Mouse (Mus musculus) Muller cell, postnatal 12 days (primary cell): ENCODE measurements at regions not wholly inside any gene's neighbourhood (a gene's known extent, or its start where the extent isn't known, plus 50 kb on each side); places are given as distances from the start of the nearest gene placed in this dataset.

ENCODE experiments used
- DNase-seq: peaks from one replicate; pipeline ENCODE4 v3.0.0-alpha.2; 2015; ENCODE audit errors: inconsistent ontology term

- DNase-seq: no peak
Measured at GRCm38 (mm10) chr14:99710656-99711177, 412.2 kb downstream of the Klf5 start.

DNA sequence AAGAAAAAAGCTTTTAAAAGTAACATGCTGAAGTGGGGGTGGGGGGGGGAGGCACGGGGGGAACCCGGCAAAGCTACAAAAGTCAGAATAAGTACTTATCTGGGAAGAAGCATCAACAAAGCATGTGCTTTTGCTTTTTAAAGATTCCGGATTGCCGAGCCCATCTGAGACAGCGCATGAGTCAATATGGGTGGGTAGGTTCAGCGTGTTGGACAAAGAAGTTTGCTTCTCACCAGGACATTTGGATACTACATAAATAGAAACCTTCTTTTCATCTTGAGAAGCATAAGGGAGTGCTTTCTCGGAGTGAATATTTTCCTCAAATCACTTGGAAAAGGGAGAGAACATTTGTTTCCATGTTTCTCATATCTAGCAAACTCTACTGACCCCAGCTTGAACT is 414.1 kb downstream of the Klf5 start:
- DNase-seq: no peak

GRCm38 (mm10) chr14:99713069-99713830 is 414.8 kb downstream of the Klf5 start:
- DNase-seq: no peak

DNA sequence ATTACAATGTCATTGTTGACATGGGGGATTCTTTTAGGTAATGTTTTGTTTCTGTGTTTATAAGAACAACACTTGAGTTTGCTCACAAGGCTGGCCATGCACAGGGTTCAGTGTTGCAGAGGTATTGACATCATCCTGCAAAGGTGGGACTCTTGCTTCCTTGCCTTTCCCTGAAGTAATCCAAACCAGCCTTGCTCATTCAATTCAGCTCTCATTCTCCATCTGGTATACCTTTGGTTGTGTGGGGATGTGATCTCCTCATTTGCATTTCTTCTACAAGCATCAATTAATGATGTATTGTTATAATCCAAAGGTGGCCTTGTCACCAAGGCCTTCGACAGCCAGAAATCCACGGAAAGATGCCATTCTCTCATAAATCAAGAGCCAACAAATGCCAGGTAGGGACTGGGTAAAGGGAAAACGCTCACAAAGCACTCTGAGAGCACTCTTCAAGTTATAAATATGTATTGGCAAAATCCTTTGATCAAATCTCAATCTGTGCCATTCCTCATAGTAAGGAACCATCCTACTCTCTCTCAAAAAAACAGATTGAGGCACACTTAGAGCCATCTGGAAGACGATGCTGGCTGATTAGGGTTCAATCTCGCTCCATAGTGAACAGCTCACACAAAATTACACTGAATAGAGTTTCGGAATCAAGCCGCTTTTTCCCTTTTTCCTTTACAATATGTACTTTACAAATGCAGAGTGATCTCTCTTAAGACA is 435.1 kb downstream of the Klf5 start:
- no peak for DNase-seq

- no peak for DNase-seq
Measured at GRCm38 (mm10) chr14:99734200-99734567, 435.7 kb downstream of the Klf5 start.

- DNase-seq: no peak
Measured at GRCm38 (mm10) chr14:99743625-99744297, 445.3 kb downstream of the Klf5 start.

- DNase-seq: no peak
Measured at GRCm38 (mm10) chr14:99745209-99745608, 446.7 kb downstream of the Klf5 start.

DNA sequence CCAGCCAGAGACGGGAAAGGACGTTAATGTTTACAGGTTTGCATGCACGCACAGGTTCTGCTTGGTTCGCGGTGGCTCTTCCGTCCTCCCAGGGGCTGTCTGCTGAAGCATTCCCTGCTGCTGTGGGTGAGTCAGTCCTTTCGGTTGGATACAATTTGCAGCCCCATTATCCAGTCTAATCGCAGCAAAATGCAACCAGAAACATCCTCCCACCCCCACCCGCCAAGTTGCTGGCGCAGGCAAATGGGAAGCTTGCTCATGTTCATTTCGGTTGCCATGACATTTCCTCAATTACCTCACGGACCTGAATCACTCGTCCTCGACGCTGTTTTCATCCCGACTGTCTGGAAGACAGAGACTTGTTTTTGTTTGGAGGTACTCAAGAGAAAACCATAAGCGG is 449.7 kb downstream of the Klf5 start:
- peak; percentile 49 for DNase-seq

GRCm38 (mm10) chr14:99749308-99750305 is 451.1 kb downstream of the Klf5 start:
- DNase-seq: no peak

- DNase-seq: no peak
Measured at GRCm38 (mm10) chr14:99758045-99758444, 459.6 kb downstream of the Klf5 start.

DNA sequence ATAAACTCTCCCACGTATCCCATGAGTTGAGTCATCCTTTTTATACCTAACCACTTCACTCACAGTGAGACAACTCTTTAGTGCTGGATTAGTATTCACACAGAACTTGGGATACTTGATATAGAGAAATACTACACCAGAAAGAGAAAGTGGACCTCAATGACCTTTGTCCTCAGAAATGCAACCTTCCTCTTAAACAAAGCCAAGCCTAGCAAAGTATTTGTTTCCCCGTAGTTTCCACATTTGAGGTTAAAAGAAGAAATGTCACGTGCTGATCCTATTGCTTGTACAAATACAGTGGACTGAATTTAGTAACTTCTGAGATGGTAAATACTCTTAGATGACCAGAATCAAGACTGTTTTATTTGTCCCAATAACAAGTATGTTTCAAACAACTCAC is 464.8 kb downstream of the Klf5 start:
- DNase-seq: no peak

GRCm38 (mm10) chr14:99771009-99771408 is 472.5 kb downstream of the Klf5 start:
- no peak for DNase-seq

DNA sequence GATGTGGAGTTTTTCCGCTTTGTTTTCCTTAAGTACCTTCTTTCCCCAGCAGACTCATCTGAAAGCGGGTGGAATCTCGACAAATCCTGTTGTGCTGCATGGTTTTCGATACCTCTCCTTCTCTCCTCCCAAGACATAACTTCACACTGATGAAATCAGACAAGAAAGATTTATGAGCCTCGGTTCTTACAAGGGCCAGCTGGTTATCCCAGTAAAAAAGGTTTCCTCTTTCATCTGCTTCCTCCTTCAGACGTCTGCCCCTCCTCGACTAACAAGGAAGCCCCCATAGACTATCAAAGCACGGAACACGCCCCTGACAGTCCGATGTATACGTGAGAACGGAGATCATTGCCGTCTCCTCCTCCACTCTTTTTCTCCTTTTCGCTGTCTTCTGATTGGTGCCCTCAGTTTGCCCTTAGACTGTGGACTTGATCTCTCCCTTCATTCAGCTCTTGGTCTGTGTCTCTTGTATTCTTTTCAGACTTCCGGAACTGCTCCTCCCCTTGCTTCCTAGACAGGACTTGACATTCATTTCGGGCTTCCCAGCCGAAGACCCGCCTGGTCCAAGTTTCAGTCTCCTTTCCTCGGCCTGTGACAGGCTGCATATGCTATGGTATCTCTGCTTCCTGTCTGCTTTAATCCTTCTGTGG is 474.4 kb downstream of the Klf5 start:
- no peak for DNase-seq

GRCm38 (mm10) chr14:99778477-99778876 is 480.0 kb downstream of the Klf5 start:
- DNase-seq: no peak

- no peak for DNase-seq
Measured at GRCm38 (mm10) chr14:99778957-99779356, 480.5 kb downstream of the Klf5 start.

DNA sequence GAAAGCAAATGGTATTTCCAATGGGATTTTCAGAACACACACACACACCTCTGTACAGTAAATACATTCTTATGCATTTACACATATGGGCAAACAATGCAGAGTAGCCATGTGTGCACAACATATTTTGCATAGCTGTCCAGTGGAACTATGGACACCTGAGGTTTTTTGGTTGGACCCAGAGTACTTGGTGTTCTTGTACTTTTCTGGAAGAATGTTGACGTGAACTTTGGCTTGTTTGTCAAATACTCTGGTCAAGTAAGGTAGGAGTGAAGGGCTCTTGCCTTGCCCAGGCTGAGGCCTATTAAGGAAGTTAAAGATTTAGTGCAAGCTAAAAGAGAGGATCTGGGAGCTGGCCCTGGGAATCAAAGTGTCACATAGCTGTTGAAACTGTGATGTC is 485.2 kb downstream of the Klf5 start:
- DNase-seq: no peak

- DNase-seq: no peak
Measured at GRCm38 (mm10) chr14:99785106-99785505, 486.6 kb downstream of the Klf5 start.

GRCm38 (mm10) chr14:99786367-99786766 is 487.9 kb downstream of the Klf5 start:
- DNase-seq: no peak

DNA sequence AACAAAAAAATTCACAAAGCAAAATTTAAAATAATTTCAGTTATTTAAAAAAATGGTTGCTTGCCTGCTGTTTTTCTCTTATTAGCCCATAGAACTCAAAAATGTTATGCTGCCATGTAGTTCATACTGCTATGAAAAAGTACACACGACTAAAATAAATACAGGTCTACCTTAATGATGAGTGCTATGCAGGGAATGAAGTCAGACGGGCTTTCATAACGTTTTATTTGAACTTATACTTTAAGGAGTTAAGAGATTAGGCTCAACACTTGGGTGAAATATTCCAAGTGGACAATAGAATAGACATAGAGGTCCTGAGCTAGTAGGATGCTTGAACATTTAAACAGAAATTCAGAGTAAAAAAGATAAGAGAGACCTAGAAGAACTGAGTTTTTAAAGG is 489.7 kb downstream of the Klf5 start:
- no peak for DNase-seq

- no peak for DNase-seq
Measured at GRCm38 (mm10) chr14:99796293-99796692, 488.2 kb downstream of the Klf12 start.

DNA sequence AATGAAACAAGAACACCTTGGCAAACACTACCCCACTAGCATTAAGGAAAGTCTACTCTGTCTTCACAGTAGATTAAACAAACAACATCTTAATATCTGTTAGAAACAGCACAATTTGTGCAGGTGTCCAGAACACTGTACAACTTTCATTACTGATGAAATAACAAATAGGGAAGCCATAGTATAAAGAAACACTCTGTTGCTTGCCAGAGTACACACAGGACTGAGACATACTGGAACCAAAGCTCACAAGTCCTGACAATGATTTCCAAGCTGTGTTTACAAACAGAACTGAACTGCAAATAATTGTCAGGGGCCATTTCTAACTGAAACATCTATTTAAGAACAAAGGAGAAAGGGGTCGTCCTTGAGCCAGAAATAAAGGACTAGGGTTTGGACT is 478.4 kb downstream of the Klf12 start:
- DNase-seq: no peak
